Mouse (Mus musculus) MEL (cell line): ENCODE measurements at regions not wholly inside any gene's neighbourhood (a gene's known extent, or its start where the extent isn't known, plus 50 kb on each side); places are given as distances from the start of the nearest gene placed in this dataset.

ENCODE experiments used
- DNase-seq: peaks from one replicate; pipeline ENCODE4 v3.0.0; 2011; ENCODE audit warnings: low read depth, low spot score
- H3K27ac ChIP-seq: 2 replicates; pipeline ENCODE4 v1.5.1; 2012; ENCODE audit warnings: low read depth, mild to moderate bottlenecking, control low read depth, low read length, moderate library complexity; ENCODE audit not compliant: control insufficient read depth
- H3K27me3 ChIP-seq, 2 experiments: fragments of 150-350 bp in 1 of 2; sonication (generic) in 1 of 2; 2 replicates each; pipeline ENCODE4 v1.6.1; 2012; ENCODE audit warnings: low read length in 2 of 2, mild to moderate bottlenecking in 2 of 2, improper control_type of control experiment in 1 of 2, moderate library complexity in 1 of 2; ENCODE audit not compliant: insufficient read depth in 2 of 2, control insufficient read depth in 1 of 2
- H3K36me3 ChIP-seq, 2 experiments: 2 replicates each; pipeline ENCODE4 v1.6.1; 2012 to 2014; ENCODE audit warnings: low read length in 2 of 2, improper control_type of control experiment in 1 of 2, inconsistent platforms in 1 of 2, mild to moderate bottlenecking in 1 of 2; ENCODE audit not compliant: insufficient read depth in 2 of 2, control insufficient read depth in 1 of 2
- H3K4me1 ChIP-seq, 2 experiments: fragments of 150-350 bp in 1 of 2; sonication (generic) in 1 of 2; 2 replicates each; pipeline ENCODE4 v1.6.1; 2012; ENCODE audit warnings: low read length in 2 of 2, improper control_type of control experiment in 1 of 2, mild to moderate bottlenecking in 1 of 2; ENCODE audit not compliant: insufficient read depth in 2 of 2, control insufficient read depth in 1 of 2
- H3K4me3 ChIP-seq, 2 experiments: fragments of 150-350 bp in 1 of 2; sonication (generic) in 1 of 2; 2 replicates each; pipeline ENCODE4 v1.5.1; 2012; ENCODE audit warnings: low read depth in 2 of 2, low read length in 2 of 2, mild to moderate bottlenecking in 2 of 2, moderate library complexity in 2 of 2, control low read depth in 1 of 2, improper control_type of control experiment in 1 of 2; ENCODE audit not compliant: control insufficient read depth in 1 of 2, insufficient read depth in 1 of 2
- H3K79me2 ChIP-seq: 2 replicates; pipeline ENCODE4 v1.6.1; 2012; ENCODE audit warnings: mild to moderate bottlenecking, low read length, moderate library complexity; ENCODE audit not compliant: control insufficient read depth, poor library complexity, insufficient read depth
- H3K9ac ChIP-seq: 2 replicates; pipeline ENCODE4 v1.6.1; 2012; ENCODE audit warnings: low read depth, mild to moderate bottlenecking, control low read depth, low read length, moderate library complexity; ENCODE audit not compliant: control insufficient read depth, poor library complexity, severe bottlenecking
- H3K9me3 ChIP-seq: fragments of 150-350 bp; sonication (generic); replicated peaks from 2 replicates; pipeline ENCODE4 v1.6.1; 2012; ENCODE audit warnings: mild to moderate bottlenecking, low read length, improper control_type of control experiment, moderate library complexity; ENCODE audit not compliant: insufficient read depth
- BHLHE40 ChIP-seq: IDR thresholded peaks from 2 replicates; pipeline ENCODE4 v1.6.1; 2012; ENCODE audit warnings: low read depth, mild to moderate bottlenecking, inconsistent platforms, low read length, improper control_type of control experiment, borderline replicate concordance
- E2F4 ChIP-seq: IDR thresholded peaks from 2 replicates; pipeline ENCODE4 v1.6.1; 2011; ENCODE audit warnings: low read depth, low read length, improper control_type of control experiment, borderline replicate concordance
- ELF1 ChIP-seq: IDR thresholded peaks from 2 replicates; pipeline ENCODE4 v1.6.1; 2014; ENCODE audit warnings: low read depth, mild to moderate bottlenecking, inconsistent platforms, low read length, improper control_type of control experiment, moderate library complexity
- EP300 ChIP-seq, 2 experiments: IDR thresholded peaks; 2 replicates each; pipeline ENCODE4 v1.6.1; 2011; ENCODE audit warnings: improper control_type of control experiment in 2 of 2, low read length in 2 of 2, low read depth in 1 of 2, mild to moderate bottlenecking in 1 of 2
- ETS1 ChIP-seq: IDR thresholded peaks from 2 replicates; pipeline ENCODE4 v1.6.1; 2012; ENCODE audit warnings: low read depth, mild to moderate bottlenecking, inconsistent platforms, low read length, improper control_type of control experiment, moderate library complexity
- GATA1 ChIP-seq: IDR thresholded peaks from 2 replicates; pipeline ENCODE4 v1.6.1; 2011; ENCODE audit warnings: low read depth, low read length, improper control_type of control experiment
- HCFC1 ChIP-seq: IDR thresholded peaks from 2 replicates; pipeline ENCODE4 v1.6.1; 2012; ENCODE audit warnings: low read depth, mild to moderate bottlenecking, inconsistent platforms, low read length, improper control_type of control experiment, moderate library complexity
- JUND ChIP-seq: IDR thresholded peaks from 2 replicates; pipeline ENCODE4 v1.6.1; 2011; ENCODE audit warnings: low read depth, mild to moderate bottlenecking, improper control_type of control experiment, low read length
- KAT2A ChIP-seq: conservative IDR thresholded peaks from 2 replicates; pipeline ENCODE4 v1.6.1; 2012; ENCODE audit warnings: low read depth, low read length, improper control_type of control experiment, inconsistent platforms
- MAFK ChIP-seq: IDR thresholded peaks from 2 replicates; pipeline ENCODE4 v1.6.1; 2011; ENCODE audit warnings: low read depth, mild to moderate bottlenecking, low read length, improper control_type of control experiment, borderline replicate concordance
- MAX ChIP-seq: IDR thresholded peaks from 2 replicates; pipeline ENCODE4 v1.6.1; 2011; ENCODE audit warnings: low read length, improper control_type of control experiment
- MAZ ChIP-seq: IDR thresholded peaks from 2 replicates; pipeline ENCODE4 v1.6.1; 2012; ENCODE audit warnings: low read depth, mild to moderate bottlenecking, inconsistent platforms, low read length, improper control_type of control experiment
- MEF2A ChIP-seq: IDR thresholded peaks from 2 replicates; pipeline ENCODE4 v1.6.1; 2014; ENCODE audit warnings: low read depth, mild to moderate bottlenecking, inconsistent platforms, low read length, improper control_type of control experiment; ENCODE audit not compliant: poor library complexity, insufficient replicate concordance, severe bottlenecking; ENCODE audit errors: extremely low read depth
- MXI1 ChIP-seq: IDR thresholded peaks from 2 replicates; pipeline ENCODE4 v1.6.1; 2011; ENCODE audit warnings: mild to moderate bottlenecking, low read depth, low read length, improper control_type of control experiment
- MYB ChIP-seq: IDR thresholded peaks from 2 replicates; pipeline ENCODE4 v1.6.1; 2011; ENCODE audit warnings: mild to moderate bottlenecking, low read depth, low read length, improper control_type of control experiment
- MYC ChIP-seq: IDR thresholded peaks from 2 replicates; pipeline ENCODE4 v1.6.1; 2011; ENCODE audit warnings: low read depth, mild to moderate bottlenecking, low read length, improper control_type of control experiment, moderate library complexity
- POLR2A ChIP-seq, 2 experiments: IDR thresholded peaks; 2 replicates each; pipeline ENCODE4 v1.6.1; 2011 to 2012; ENCODE audit warnings: low read length in 2 of 2, mild to moderate bottlenecking in 2 of 2, control low read depth in 1 of 2, improper control_type of control experiment in 1 of 2, low read depth in 1 of 2, moderate library complexity in 1 of 2; ENCODE audit not compliant: control insufficient read depth in 1 of 2, insufficient read depth in 1 of 2, poor library complexity in 1 of 2
- POLR2AphosphoS5 ChIP-seq: IDR thresholded peaks from 2 replicates; pipeline ENCODE4 v1.6.1; 2012; ENCODE audit warnings: low read depth, borderline replicate concordance, mild to moderate bottlenecking, inconsistent platforms, low read length, moderate library complexity, mixed read lengths
- RAD21 ChIP-seq: IDR thresholded peaks from 2 replicates; pipeline ENCODE4 v1.6.1; 2011; ENCODE audit warnings: mild to moderate bottlenecking, low read depth, low read length, improper control_type of control experiment
- TAL1 ChIP-seq: IDR thresholded peaks from 2 replicates; pipeline ENCODE4 v1.6.1; 2012; ENCODE audit warnings: mild to moderate bottlenecking, inconsistent platforms, low read length, moderate library complexity, mixed read lengths
- TCF12 ChIP-seq: IDR thresholded peaks from 2 replicates; pipeline ENCODE4 v1.6.1; 2014; ENCODE audit warnings: low read depth, mild to moderate bottlenecking, inconsistent platforms, low read length, improper control_type of control experiment, moderate library complexity
- UBTF ChIP-seq: IDR thresholded peaks from 2 replicates; pipeline ENCODE4 v1.6.1; 2012; ENCODE audit warnings: low read depth, mild to moderate bottlenecking, inconsistent platforms, low read length, improper control_type of control experiment, moderate library complexity, borderline replicate concordance; ENCODE audit not compliant: insufficient read depth
- USF1 ChIP-seq: IDR thresholded peaks from 2 replicates; pipeline ENCODE4 v1.6.1; 2014; ENCODE audit warnings: low read depth, mild to moderate bottlenecking, inconsistent platforms, low read length, improper control_type of control experiment, moderate library complexity
- ZC3H11A ChIP-seq: IDR thresholded peaks from 2 replicates; pipeline ENCODE4 v1.6.1; 2012; ENCODE audit warnings: low read depth, mild to moderate bottlenecking, inconsistent platforms, low read length, improper control_type of control experiment
- ZKSCAN1 ChIP-seq: IDR thresholded peaks from 2 replicates; pipeline ENCODE4 v1.6.1; 2012; ENCODE audit warnings: low read depth, mild to moderate bottlenecking, inconsistent platforms, low read length, improper control_type of control experiment, moderate library complexity
- ZMIZ1 ChIP-seq: IDR thresholded peaks from 2 replicates; pipeline ENCODE4 v1.6.1; 2012; ENCODE audit warnings: low read depth, mild to moderate bottlenecking, inconsistent platforms, low read length, improper control_type of control experiment, moderate library complexity
- ZNF384 ChIP-seq: IDR thresholded peaks from 2 replicates; pipeline ENCODE4 v1.6.1; 2012; ENCODE audit warnings: low read depth, mild to moderate bottlenecking, inconsistent platforms, low read length, improper control_type of control experiment

- Histone ChIP-seq H3K27me3 (no peaks in the 10 kb centered on the region), H3K79me2 (no peaks in the 10 kb centered on the region), H3K4me1 (no peaks in the 10 kb centered on the region), H3K9me3 (no peaks in the 10 kb centered on the region), H3K36me3 (no peaks in the 10 kb centered on the region), H3K4me3 (no peak overlapping the region), H3K9ac (no peak overlapping the region), H3K27ac (no peak overlapping the region)
- TF ChIP-seq UBTF (no peak), ZNF384 (no peak), ZKSCAN1 (no peak), MAX (no peak), MYB (no peak), BHLHE40 (no peak), JUND (no peak), POLR2A (IDR thresholded peaks at IDR 0.05; ENCODE audit: control insufficient read depth in 1 of 2, insufficient read depth in 1 of 2, low read depth in 1 of 2, low read length in 2 of 2, poor library complexity in 1 of 2) (no peak), HCFC1 (no peak), ZC3H11A (no peak), E2F4 (no peak), POLR2AphosphoS5 (no peak)
- no peak for DNase-seq
Measured at GRCm38 (mm10) chr12:25360726-25361125, 263.8 kb upstream of the Id2 start.

GRCm38 (mm10) chr12:25359931-25360330, 263.0 kb upstream of the Id2 start:
- H3K4me1 ChIP-seq = no peaks in the 10 kb centered on the region
- no peaks in the 10 kb centered on the region for H3K9me3 ChIP-seq
- no peaks in the 10 kb centered on the region for H3K27me3 ChIP-seq
- TF ChIP-seq UBTF = no peak
- TF ChIP-seq ZNF384 = no peak
- no peak for TF ChIP-seq MAFK
- no peak for TF ChIP-seq RAD21
- no peak for TF ChIP-seq MYC
- no peak for TF ChIP-seq MYB
- no peak for TF ChIP-seq USF1
- no peak for TF ChIP-seq POLR2AphosphoS5
- no peak for TF ChIP-seq EP300 (IDR thresholded peaks at IDR 0.05; ENCODE audit: low read depth in 1 of 2, low read length in 2 of 2)
- TF ChIP-seq ETS1 = no peak
- TF ChIP-seq GATA1 = no peak
- no peak for TF ChIP-seq TAL1
- no peak for TF ChIP-seq ELF1
- no peak for TF ChIP-seq ZMIZ1
- TF ChIP-seq MXI1 = no peak
- TF ChIP-seq MAZ = no peak
- TF ChIP-seq MEF2A = no peak
- no peak for TF ChIP-seq KAT2A
- no peak for TF ChIP-seq JUND
- no peak for TF ChIP-seq TCF12
- no peak overlapping the region for H3K27ac ChIP-seq
- no peak for DNase-seq
- no peaks in the 10 kb centered on the region for H3K36me3 ChIP-seq
- no peak overlapping the region for H3K4me3 ChIP-seq
- no peak overlapping the region for H3K9ac ChIP-seq
- no peaks in the 10 kb centered on the region for H3K79me2 ChIP-seq
